Mouse (Mus musculus): ENCODE measurements around the gene Elavl2.

- TF ChIP-seq CTCF (IDR thresholded peaks at IDR 0.05; ENCODE audit: insufficient read depth, low read depth, low read length) (no peak), POLR2A (IDR thresholded peaks at IDR 0.05; ENCODE audit: insufficient read depth, low read depth, low read length) (no peak)
Measured at GRCm38 (mm10) chr4:91238739-91239485, 161.7 kb downstream of the Elavl2 start.

All from olfactory bulb, adult 2 months (tissue).